Mouse (Mus musculus): ENCODE results near the gene 4930451I11Rik.

DNA sequence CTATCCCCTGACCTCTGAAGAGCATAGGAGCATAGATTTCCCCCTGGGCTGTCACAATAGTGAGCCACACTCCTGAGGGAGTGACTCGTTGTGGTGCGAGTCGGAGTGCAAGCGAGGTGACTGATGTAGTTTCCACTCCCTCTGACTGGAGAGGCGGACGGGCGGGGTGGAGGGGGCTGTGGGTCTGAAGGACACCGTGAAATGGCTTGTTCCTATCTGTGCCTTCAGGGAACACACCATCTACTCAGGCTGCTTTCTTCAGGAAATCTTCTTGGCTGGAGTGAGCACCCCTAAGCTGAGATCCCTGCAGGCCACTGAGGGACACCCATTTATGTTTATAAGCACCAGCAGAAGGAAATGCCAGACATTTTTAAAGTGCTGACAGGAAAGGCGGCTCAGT, 8.7 kb downstream of the 4930451I11Rik start:
- TF ChIP-seq CTCF (IDR thresholded peaks at IDR 0.05; ENCODE audit: control insufficient read depth, insufficient read depth, insufficient replicate concordance, low read depth, low read length) (no peak), POLR2A (IDR thresholded peaks at IDR 0.05; ENCODE audit: control insufficient read depth, low read depth, low read length) (no peak)
